In the genomic region with DNA sequence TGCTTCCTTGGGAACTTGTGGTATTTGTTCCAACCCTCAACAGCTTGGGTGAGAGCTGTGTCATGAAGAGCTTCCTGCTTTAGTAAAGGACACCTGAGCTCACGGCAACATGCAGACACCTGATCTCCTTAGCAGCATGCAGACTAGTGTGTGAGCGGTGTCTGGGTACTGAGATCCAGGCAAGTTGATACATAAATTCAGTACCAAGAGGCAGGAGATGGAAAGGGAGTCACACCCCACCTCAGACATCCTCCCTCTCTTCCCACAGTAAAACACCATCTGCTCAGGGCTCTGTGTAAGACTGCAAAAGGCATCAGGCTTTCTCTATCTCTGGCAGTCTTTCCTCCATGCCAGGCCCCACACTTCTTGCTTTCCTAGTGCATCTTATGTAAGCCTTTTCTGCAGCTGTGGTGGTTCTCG, we compare ENCODE assay signal across 21 mouse cellular contexts.
DNase-seq lines count a peak whose midpoint lies in the region; ATAC-seq and TF ChIP-seq lines count a peak whose summit lies in the region.
"Had no signal": no experiment of that assay in that cellular context is flagged by ENCODE, and none has a peak within 500 bp of the region (broad histone marks: within the 10 kb centered on the region; RNA-seq: fewer than 3 reads in every experiment).

No protein-coding gene starts in this region.

- 69% methylated on average over 3 of the region's 3 CpGs for WGBS in forebrain, postnatal 0 days
- WGBS in forebrain, embryonic 10.5 days, result 86% methylated on average over 3 of the region's 3 CpGs
- WGBS in neural tube, embryonic 15.5 days, result 89% methylated on average over 3 of the region's 3 CpGs
- 91% methylated on average over 3 of the region's 3 CpGs for WGBS in hindbrain, embryonic 11.5 days

- no peak overlapping the region for H3K9ac ChIP-seq in forebrain, postnatal 0 days
- no peak overlapping the region for H3K9ac ChIP-seq in neural tube, embryonic 15.5 days (replicated peaks)
- H3K9ac ChIP-seq in hindbrain, embryonic 11.5 days (ENCODE audit: low read depth, low read length), result no peak overlapping the region
- H3K9ac ChIP-seq: limb, embryonic 15.5 days; liver, postnatal 0 days; midbrain, embryonic 12.5 days had no signal

- no peaks in the 10 kb centered on the region for H3K27me3 ChIP-seq in forebrain, postnatal 0 days (ENCODE audit: insufficient read depth, low read length)
- no peaks in the 10 kb centered on the region for H3K27me3 ChIP-seq in forebrain, embryonic 10.5 days (ENCODE audit: poor library complexity, severe bottlenecking)
- no peaks in the 10 kb centered on the region for H3K27me3 ChIP-seq in neural tube, embryonic 15.5 days (replicated peaks)
- H3K27me3 ChIP-seq in hindbrain, embryonic 11.5 days (ENCODE audit: control insufficient read depth, insufficient read depth, low read length), result no peaks in the 10 kb centered on the region
- H3K27me3 ChIP-seq: CH12.LX; limb, embryonic 15.5 days had no signal

- peak; percentile 27 for DNase-seq in forebrain, postnatal 0 days
- no peak for DNase-seq in forebrain, embryonic 10.5 days (ENCODE audit: extremely low spot score, low spot score)
- peak; percentile 44 to 68 for DNase-seq in left cerebral cortex, adult 18-20 months (ENCODE audit: low spot score in 2 of 2)
- DNase-seq in right cerebral cortex, postnatal 14 days, result peak; percentile 18
- DNase-seq in hindbrain, embryonic 11.5 days (ENCODE audit: low spot score), result no peak
- DNase-seq: adrenal gland, postnatal 10 days; cerebellum, adult 8-10 months; heart, postnatal 10 days; kidney, adult 9 months; liver, postnatal 0 days; lung, postnatal 4 days had no signal

- TF ChIP-seq CTCF in forebrain, postnatal 0 days (IDR thresholded peaks at IDR 0.05; ENCODE audit: low read depth), result no peak

- no peaks in the 10 kb centered on the region for H3K4me1 ChIP-seq in forebrain, postnatal 0 days (ENCODE audit: insufficient read depth)
- H3K4me1 ChIP-seq in forebrain, embryonic 10.5 days, result peaks cover 13% of the 10 kb centered on the region
- no peaks in the 10 kb centered on the region for H3K4me1 ChIP-seq in neural tube, embryonic 15.5 days
- no peaks in the 10 kb centered on the region for H3K4me1 ChIP-seq in hindbrain, embryonic 11.5 days (replicated peaks; ENCODE audit: control insufficient read depth, insufficient read depth, low read length)
- H3K4me1 ChIP-seq: limb, embryonic 15.5 days had no signal

- no peaks in the 10 kb centered on the region for H3K36me3 ChIP-seq in forebrain, postnatal 0 days (ENCODE audit: insufficient read depth)
- H3K36me3 ChIP-seq in forebrain, embryonic 10.5 days (replicated peaks), result no peaks in the 10 kb centered on the region
- H3K36me3 ChIP-seq in neural tube, embryonic 15.5 days, result no peaks in the 10 kb centered on the region
- no peaks in the 10 kb centered on the region for H3K36me3 ChIP-seq in hindbrain, embryonic 11.5 days (ENCODE audit: control insufficient read depth, insufficient read depth, low read length)
- H3K36me3 ChIP-seq: limb, embryonic 15.5 days; midbrain, embryonic 12.5 days had no signal

- no peak overlapping the region for H3K4me3 ChIP-seq in forebrain, postnatal 0 days (ENCODE audit: low read depth, low read length)
- no peak overlapping the region for H3K4me3 ChIP-seq in forebrain, embryonic 10.5 days
- no peak overlapping the region for H3K4me3 ChIP-seq in neural tube, embryonic 15.5 days (replicated peaks)
- H3K4me3 ChIP-seq in hindbrain, embryonic 11.5 days (ENCODE audit: low read depth, low read length), result no peak overlapping the region
- H3K4me3 ChIP-seq: erythroblast, embryonic 14.5 days; layer of hippocampus, adult 2 months; limb, embryonic 15.5 days; midbrain, embryonic 12.5 days; myocyte had no signal

- H3K27ac ChIP-seq in forebrain, postnatal 0 days (ENCODE audit: low read depth, low read length), result no peak overlapping the region
- H3K27ac ChIP-seq in forebrain, embryonic 10.5 days, result no peak overlapping the region
- no peak overlapping the region for H3K27ac ChIP-seq in neural tube, embryonic 15.5 days (replicated peaks)
- H3K27ac ChIP-seq in hindbrain, embryonic 11.5 days (ENCODE audit: low read depth, low read length), result no peak overlapping the region
- H3K27ac ChIP-seq: hindbrain, postnatal 0 days; layer of hippocampus, adult 2 months; limb, embryonic 15.5 days; midbrain, embryonic 12.5 days had no signal

- ATAC-seq in forebrain, postnatal 0 days, result peak; percentile 71
- ATAC-seq in frontal cortex, adult (ENCODE audit: low TSS enrichment), result peak; percentile 98
- no peak for ATAC-seq in inflammation-experienced regulatory T-cells, adult 6 months
- ATAC-seq in neural tube, embryonic 15.5 days (ENCODE audit: low FRiP score), result no peak
- ATAC-seq in hindbrain, embryonic 11.5 days (ENCODE audit: low FRiP score), result no peak
- ATAC-seq: hindbrain, postnatal 0 days; liver, postnatal 0 days had no signal

- no peaks in the 10 kb centered on the region for H3K9me3 ChIP-seq in forebrain, postnatal 0 days (ENCODE audit: low read length)
- H3K9me3 ChIP-seq in forebrain, embryonic 10.5 days, result peaks cover 4% of the 10 kb centered on the region; the same call in 1 of the 2 replicates
- no peaks in the 10 kb centered on the region for H3K9me3 ChIP-seq in neural tube, embryonic 15.5 days (replicated peaks)
- no peaks in the 10 kb centered on the region for H3K9me3 ChIP-seq in hindbrain, embryonic 11.5 days (ENCODE audit: control insufficient read depth, low read length)
- H3K9me3 ChIP-seq: limb, embryonic 15.5 days; midbrain, embryonic 12.5 days had no signal

- H3K4me2 ChIP-seq in forebrain, postnatal 0 days (ENCODE audit: low read depth), result no peak overlapping the region
- H3K4me2 ChIP-seq in neural tube, embryonic 15.5 days, result no peak overlapping the region
- no peak overlapping the region for H3K4me2 ChIP-seq in hindbrain, embryonic 11.5 days (replicated peaks; ENCODE audit: low read depth, low read length)
- H3K4me2 ChIP-seq: limb, embryonic 15.5 days; midbrain, embryonic 12.5 days had no signal

Comparison
In these comparisons a context has a peak if more than half of its experiments do, and no peak if none do; other contexts are left out.
1. DNase-seq: peak in forebrain, postnatal 0 days (single experiment), left cerebral cortex, adult 18-20 months (2 of 2) and right cerebral cortex, postnatal 14 days (single experiment); none in forebrain, embryonic 10.5 days (single experiment) and hindbrain, embryonic 11.5 days (single experiment).
2. ATAC-seq: peak in forebrain, postnatal 0 days (single experiment) and frontal cortex, adult (single experiment); none in inflammation-experienced regulatory T-cells, adult 6 months (single experiment), neural tube, embryonic 15.5 days (single experiment) and hindbrain, embryonic 11.5 days (single experiment).